Mouse (Mus musculus) T-cell, adult 2 months (primary cell): Measurements from ENCODE around the gene Capns1.

Experiments used
- DNase-seq: peaks from one replicate; pipeline ENCODE4 v3.0.0; 2022; ENCODE audit warnings: low spot score

The Capns1 gene

GRCm38 (mm10) chr7:30170283-30170951 lies 28.2 kb downstream of the Capns1 start:
- no peak for DNase-seq

- peak; percentile 90 for DNase-seq
Measured at GRCm38 (mm10) chr7:30169583-30170282, 28.9 kb downstream of the Capns1 start, which contains the start of gene Zfp146. TSS of gene Zfp146 (minus strand) at chr7:30169750.

GRCm38 (mm10) chr7:30168914-30169582 lies 29.6 kb downstream of the Capns1 start:
- no peak for DNase-seq

- DNase-seq = no peak
Measured at GRCm38 (mm10) chr7:30164745-30165144, 33.9 kb downstream of the Capns1 start.

- DNase-seq = no peak
Measured at GRCm38 (mm10) chr7:30163113-30163512, 35.5 kb downstream of the Capns1 start.

- DNase-seq = no peak
Measured at GRCm38 (mm10) chr7:30155507-30155906, 43.1 kb downstream of the Capns1 start.

GRCm38 (mm10) chr7:30154040-30154439 lies 44.6 kb downstream of the Capns1 start:
- DNase-seq = no peak

GRCm38 (mm10) chr7:30147011-30147410 lies 51.6 kb downstream of the Capns1 start:
- DNase-seq = no peak

- no peak for DNase-seq
Measured at GRCm38 (mm10) chr7:30143555-30144209, 54.9 kb downstream of the Capns1 start.

- DNase-seq = no peak
Measured at GRCm38 (mm10) chr7:30143170-30143554, 55.4 kb downstream of the Capns1 start.
